Mouse (Mus musculus): ENCODE results near the gene Gm5678.

DNA sequence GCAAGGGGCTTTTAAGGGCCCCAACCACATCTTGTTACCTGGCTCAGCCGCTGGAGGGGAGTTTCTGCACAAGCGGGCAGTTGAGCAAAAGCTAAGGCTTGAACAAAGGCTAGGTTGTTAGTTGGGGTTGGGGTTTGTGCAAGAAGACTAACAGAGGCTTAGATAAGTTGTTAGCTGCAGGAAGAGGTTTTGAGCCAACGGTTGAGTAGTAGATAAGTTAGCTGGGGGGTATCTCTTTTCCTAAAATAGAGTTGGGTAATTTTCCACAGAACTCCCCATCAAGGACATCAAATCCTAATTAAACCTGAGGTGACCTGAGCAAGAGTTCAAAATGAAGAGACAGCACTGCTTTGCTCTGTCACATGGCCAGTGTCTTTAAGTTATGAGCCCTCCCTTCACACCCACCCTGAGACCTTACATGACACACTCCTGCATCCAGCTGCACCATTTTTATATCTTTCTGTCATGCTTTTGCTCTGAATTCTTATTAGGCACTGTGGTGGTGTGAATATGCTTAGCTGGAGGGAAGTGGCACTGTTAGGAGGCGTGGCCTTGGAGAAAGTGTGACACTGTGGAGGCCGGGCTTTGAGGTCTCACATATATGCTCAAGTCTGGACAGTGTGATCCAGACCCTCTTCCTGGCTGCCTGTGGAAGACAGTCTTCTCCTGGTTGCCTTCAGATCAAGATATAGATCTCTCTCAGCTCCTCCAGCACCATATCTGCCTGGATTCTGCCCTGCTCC, 20.7 kb downstream of the Gm5678 start:
- TF ChIP-seq CTCF (IDR thresholded peaks at IDR 0.05; ENCODE audit: insufficient read depth, low read length) (no peak), POLR2A (IDR thresholded peaks at IDR 0.05; ENCODE audit: borderline replicate concordance, extremely low read depth, low read depth, low read length) (no peak)

All from lung, adult 2 months (tissue).